Mouse (Mus musculus): Measurements from ENCODE around the gene Atad3a. TPM values are rescaled to one million over a fixed set of nuclear protein-coding genes. Genes with fewer than 3 reads are reported as not detected.
A peak's percentile ranks its signal among the peaks of the same experiment; 100 is the strongest.

Gene Atad3a
- polyA plus RNA-seq, 1 experiment from 2014 or later: 26.1 TPM

DNA sequence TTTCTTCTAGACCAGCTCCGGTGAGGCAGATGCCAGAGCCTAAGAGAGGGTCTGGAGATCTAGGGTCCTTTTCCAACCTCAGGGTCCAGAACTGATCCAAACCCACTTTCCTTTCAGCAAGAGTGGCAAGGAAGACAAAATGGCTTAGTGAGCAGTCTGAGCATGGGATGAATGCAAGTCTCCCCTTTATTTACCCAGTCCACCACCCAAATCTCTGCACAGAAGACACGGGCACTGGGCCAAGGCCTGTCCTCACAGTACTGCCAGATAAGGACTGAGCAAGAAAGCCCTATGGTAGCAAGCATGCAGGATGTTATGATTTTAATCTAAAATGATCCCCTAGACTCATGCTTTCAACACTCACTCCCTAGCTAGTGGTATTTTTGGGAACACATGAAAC, 16.9 kb upstream of the Atad3a start:
- H3K9ac ChIP-seq (replicated peaks; ENCODE audit: low read depth): no peak overlapping the region
- H3K36me3 ChIP-seq (ENCODE audit: insufficient read depth, low read length): no peaks in the 10 kb centered on the region
- no peak overlapping the region for H3K4me3 ChIP-seq (ENCODE audit: low read depth, low read length)
- DNase-seq (ENCODE audit: low spot score) (no peak), ATAC-seq (no peak)
- peaks cover 15% of the 10 kb centered on the region for H3K4me1 ChIP-seq (ENCODE audit: insufficient read depth, low read depth, low read length)
- H3K4me2 ChIP-seq (replicated peaks; ENCODE audit: low read depth, low read length): no peak overlapping the region
- H3K27ac ChIP-seq (ENCODE audit: low read length): 0 out of 2 replicates have a peak overlapping the region, but pooled peaks have one; percentile 23
- 0 out of 2 replicates have a peak, but pooled peaks cover 4% of the 10 kb centered on the region for H3K27me3 ChIP-seq (replicated peaks; ENCODE audit: insufficient read depth, low read length)
- H3K9me3 ChIP-seq (ENCODE audit: low read length): no peaks in the 10 kb centered on the region
- TF ChIP-seq EP300 (IDR thresholded peaks at IDR 0.05) (no peak), CTCF (IDR thresholded peaks at IDR 0.05) (no peak)
- WGBS: 38% methylated on average over 2 of the region's 2 CpGs

DNA sequence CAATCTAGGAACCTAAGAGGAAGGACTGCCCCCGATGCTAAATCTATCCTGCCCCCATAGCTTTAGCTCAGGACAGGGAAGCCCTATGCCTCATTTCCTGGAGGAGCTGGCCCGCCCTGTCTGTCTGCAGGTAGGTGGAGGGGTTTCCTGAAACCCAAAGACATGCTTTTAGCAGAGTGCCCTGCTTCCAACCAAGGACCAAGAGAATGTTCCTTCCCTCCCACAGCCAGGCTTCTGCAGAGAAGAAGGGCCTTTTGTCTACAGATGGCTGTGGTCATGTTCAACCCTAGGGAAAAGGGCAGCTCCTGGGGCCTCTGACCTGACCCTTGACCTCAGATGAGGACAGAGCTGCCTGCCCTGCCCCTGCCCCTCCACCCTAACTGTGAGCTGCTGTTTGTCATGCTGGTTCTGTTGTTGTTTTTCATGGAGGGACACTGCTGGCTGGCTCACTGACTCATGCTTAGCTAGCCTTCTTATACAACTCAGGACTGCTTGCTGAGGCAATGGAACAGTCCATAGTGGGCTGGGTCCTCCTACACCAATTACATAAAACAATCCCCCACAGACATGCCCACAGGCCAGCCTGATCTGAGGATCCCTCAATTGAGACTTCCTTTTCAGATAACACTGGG, 15.9 kb upstream of the Atad3a start:
- DNase-seq (ENCODE audit: low spot score): no peak
- H3K27ac ChIP-seq (ENCODE audit: low read length): no peak overlapping the region; the same call in 1 of the 2 replicates
- H3K4me1 ChIP-seq (ENCODE audit: insufficient read depth, low read depth, low read length): peaks cover 15% of the 10 kb centered on the region
- H3K36me3 ChIP-seq (ENCODE audit: insufficient read depth, low read length): no peaks in the 10 kb centered on the region
- no peak overlapping the region for H3K4me3 ChIP-seq (ENCODE audit: low read depth, low read length)
- no peaks in the 10 kb centered on the region for H3K9me3 ChIP-seq (ENCODE audit: low read length)
- WGBS: 40% methylated on average over 2 of the region's 2 CpGs
- no peak overlapping the region for H3K9ac ChIP-seq (replicated peaks; ENCODE audit: low read depth)
- ATAC-seq: no peak; the same call in 1 of the 2 replicates
- no peak for TF ChIP-seq EP300 (IDR thresholded peaks at IDR 0.05)
- TF ChIP-seq CTCF (IDR thresholded peaks at IDR 0.05): no peak
- 0 out of 2 replicates have a peak, but pooled peaks cover 4% of the 10 kb centered on the region for H3K27me3 ChIP-seq (replicated peaks; ENCODE audit: insufficient read depth, low read length)
- no peak overlapping the region for H3K4me2 ChIP-seq (replicated peaks; ENCODE audit: low read depth, low read length)

GRCm38 (mm10) chr4:155775855-155776254, 15.0 kb upstream of the Atad3a start:
- H3K4me3 ChIP-seq (ENCODE audit: low read depth, low read length): no peak overlapping the region
- H3K36me3 ChIP-seq (ENCODE audit: insufficient read depth, low read length): no peaks in the 10 kb centered on the region
- DNase-seq (ENCODE audit: low spot score): no peak
- peaks cover 15% of the 10 kb centered on the region for H3K4me1 ChIP-seq (ENCODE audit: insufficient read depth, low read depth, low read length)
- no peaks in the 10 kb centered on the region for H3K9me3 ChIP-seq (ENCODE audit: low read length)
- no peak for ATAC-seq
- 0 out of 2 replicates have a peak, but pooled peaks cover 4% of the 10 kb centered on the region for H3K27me3 ChIP-seq (replicated peaks; ENCODE audit: insufficient read depth, low read length)
- WGBS: 62% methylated on average over 3 of the region's 3 CpGs
- H3K27ac ChIP-seq (ENCODE audit: low read length): no peak overlapping the region
- no peak overlapping the region for H3K9ac ChIP-seq (replicated peaks; ENCODE audit: low read depth)
- TF ChIP-seq CTCF (IDR thresholded peaks at IDR 0.05) (no peak), EP300 (IDR thresholded peaks at IDR 0.05) (no peak)
- H3K4me2 ChIP-seq (replicated peaks; ENCODE audit: low read depth, low read length): no peak overlapping the region

- ATAC-seq (peak; percentile 8), DNase-seq (ENCODE audit: low spot score) (no peak)
- Histone ChIP-seq H3K4me3 (ENCODE audit: low read depth, low read length) (no peak overlapping the region), H3K9ac (replicated peaks; ENCODE audit: low read depth) (no peak overlapping the region), H3K27ac (ENCODE audit: low read length) (no peak overlapping the region), H3K27me3 (replicated peaks; ENCODE audit: insufficient read depth, low read length) (0 out of 2 replicates have a peak, but pooled peaks cover 4% of the 10 kb centered on the region), H3K4me2 (replicated peaks; ENCODE audit: low read depth, low read length) (peak overlapping the region; percentile 63; the same call in 1 of the 2 replicates), H3K36me3 (ENCODE audit: insufficient read depth, low read length) (no peaks in the 10 kb centered on the region), H3K4me1 (ENCODE audit: insufficient read depth, low read depth, low read length) (peaks cover 18% of the 10 kb centered on the region), H3K9me3 (ENCODE audit: low read length) (no peaks in the 10 kb centered on the region)
- TF ChIP-seq CTCF (IDR thresholded peaks at IDR 0.05): no peak
- TF ChIP-seq EP300 (IDR thresholded peaks at IDR 0.05): no peak
- 31% methylated on average over 9 of the region's 9 CpGs for WGBS
These were observed 14.3 kb upstream of the Atad3a start for GRCm38 (mm10) chr4:155774971-155775740.

GRCm38 (mm10) chr4:155774280-155774754, 13.4 kb upstream of the Atad3a start, which contains the start of gene Vwa1:
TSS of gene Vwa1 (minus strand) at chr4:155774698.
- Histone ChIP-seq H3K4me3 (ENCODE audit: low read depth, low read length) (peak within 1 kb of the TSS; percentile 26), H3K36me3 (ENCODE audit: insufficient read depth, low read length) (no peaks in the 10 kb centered on the region), H3K4me2 (replicated peaks; ENCODE audit: low read depth, low read length) (peak within 1 kb of the TSS; percentile 63), H3K27ac (ENCODE audit: low read length) (no peak within 1 kb of the TSS), H3K9me3 (ENCODE audit: low read length) (no peaks in the 10 kb centered on the region), H3K4me1 (ENCODE audit: insufficient read depth, low read depth, low read length) (peaks cover 18% of the 10 kb centered on the region), H3K27me3 (replicated peaks; ENCODE audit: insufficient read depth, low read length) (0 out of 2 replicates have a peak, but pooled peaks cover 4% of the 10 kb centered on the region), H3K9ac (replicated peaks; ENCODE audit: low read depth) (no peak within 1 kb of the TSS)
- DNase-seq (ENCODE audit: low spot score) (peak; percentile 92), ATAC-seq (peak; percentile 68)
- TF ChIP-seq CTCF (IDR thresholded peaks at IDR 0.05) (no peak), EP300 (IDR thresholded peaks at IDR 0.05) (no peak)
- under 1% methylated on average over 35 of the region's 35 CpGs for WGBS

All from lung, postnatal 0 days (tissue).